ENCODE assay signal across 9 mouse cellular contexts in genomic region chr1:161038968-161039721, GRCm38 (mm10). TPM values are rescaled to one million over a fixed set of nuclear protein-coding genes. Genes with fewer than 3 reads are reported as not detected.
DNase-seq lines count a peak whose midpoint lies in the region; ATAC-seq and TF ChIP-seq lines count a peak whose summit lies in the region.
"Had no signal": no experiment of that assay in that cellular context is flagged by ENCODE, and none has a peak within 500 bp of the region (broad histone marks: within the 10 kb centered on the region; RNA-seq: fewer than 3 reads in every experiment).

No protein-coding gene starts in this region.

- DNase-seq in heart, adult 11 months = peak; percentile 76
- DNase-seq in heart, adult 8-10 months (ENCODE audit: low spot score) = no peak
- peak; percentile 87 for DNase-seq in MEL (ENCODE audit: low read depth, low spot score)
- peak; percentile 27 for DNase-seq in forelimb bud, embryonic 11.5 days (ENCODE audit: low read depth, low spot score)
- DNase-seq in liver, postnatal 0 days = no peak
- DNase-seq in left cerebral cortex, adult 11 months (ENCODE audit: low spot score) = no peak
- DNase-seq in frontal cortex, postnatal 36 days (ENCODE audit: low spot score in 2 of 2) = no peak
- DNase-seq in left cerebral cortex, adult 8-10 months (ENCODE audit: low spot score in 2 of 2) = no peak

- H3K4me3 ChIP-seq in MEL (ENCODE audit: control insufficient read depth in 1 of 2, insufficient read depth in 1 of 2, low read depth in 2 of 2, low read length in 2 of 2) = peak overlapping the region in 1 of 2 experiments; percentile 38; a peak in 2 of 4 replicates
- no peak overlapping the region for H3K4me3 ChIP-seq in liver, postnatal 0 days (ENCODE audit: low read depth, low read length)

- no peak for TF ChIP-seq RAD21 in MEL (IDR thresholded peaks at IDR 0.05; ENCODE audit: low read depth, low read length)

- no peak for TF ChIP-seq EP300 in MEL (IDR thresholded peaks at IDR 0.05; ENCODE audit: low read depth in 1 of 2, low read length in 2 of 2)
- TF ChIP-seq EP300 in liver, postnatal 0 days (IDR thresholded peaks at IDR 0.05; ENCODE audit: low read depth) = no peak

- H3K9me3 ChIP-seq in MEL (replicated peaks; ENCODE audit: insufficient read depth, low read length) = no peaks in the 10 kb centered on the region
- H3K9me3 ChIP-seq in liver, postnatal 0 days (ENCODE audit: low read length) = no peaks in the 10 kb centered on the region
- H3K9me3 ChIP-seq: limb, embryonic 13.5 days had no signal

- 0 out of 4 replicates have a peak, but pooled peaks cover 0 to 2% of the 10 kb centered on the region in 2 experiments for H3K4me1 ChIP-seq in MEL (ENCODE audit: control insufficient read depth in 1 of 2, insufficient read depth in 2 of 2, low read length in 2 of 2)
- H3K4me1 ChIP-seq in liver, postnatal 0 days (ENCODE audit: insufficient read depth) = peaks cover 11% of the 10 kb centered on the region

- H3K9ac ChIP-seq in MEL (ENCODE audit: control insufficient read depth, low read depth, low read length, poor library complexity, severe bottlenecking) = peak overlapping the region; percentile 56
- no peak overlapping the region for H3K9ac ChIP-seq in liver, postnatal 0 days (replicated peaks)

- peak overlapping the region; percentile 67 for H3K27ac ChIP-seq in MEL (ENCODE audit: control insufficient read depth, low read depth, low read length)
- H3K27ac ChIP-seq in liver, postnatal 0 days (ENCODE audit: low read depth) = peak overlapping the region; percentile 45; the same call in 1 of the 2 replicates

- H3K36me3 ChIP-seq in MEL (ENCODE audit: control insufficient read depth in 1 of 2, insufficient read depth in 2 of 2, low read length in 2 of 2) = peaks cover 2 to 27% of the 10 kb centered on the region in 2 experiments
- H3K36me3 ChIP-seq in liver, postnatal 0 days (replicated peaks; ENCODE audit: insufficient read depth, low read length) = peaks cover 43% of the 10 kb centered on the region

- H3K79me2 ChIP-seq in MEL (ENCODE audit: control insufficient read depth, insufficient read depth, low read length, poor library complexity) = peaks cover 32% of the 10 kb centered on the region

- TF ChIP-seq POLR2A in MEL (IDR thresholded peaks at IDR 0.05; ENCODE audit: control insufficient read depth in 1 of 2, insufficient read depth in 1 of 2, low read depth in 1 of 2, low read length in 2 of 2, poor library complexity in 1 of 2) = peak in 1 of 2 experiments; percentile 70; a peak in 2 of 4 replicates

- no peaks in the 10 kb centered on the region for H3K27me3 ChIP-seq in MEL (ENCODE audit: control insufficient read depth in 1 of 2, insufficient read depth in 2 of 2, low read length in 2 of 2)
- H3K27me3 ChIP-seq in liver, postnatal 0 days (ENCODE audit: insufficient read depth, low read length) = no peaks in the 10 kb centered on the region
- H3K27me3 ChIP-seq: limb, embryonic 13.5 days had no signal

- ATAC-seq in liver, postnatal 0 days = no peak

- TF ChIP-seq CTCF in MEL (IDR thresholded peaks at IDR 0.05 in 2 of 3, conservative IDR thresholded peaks at IDR 0.05 in 1 of 3; ENCODE audit: control insufficient read depth in 1 of 3, insufficient read depth in 1 of 3, low read depth in 2 of 3, low read length in 3 of 3, poor library complexity in 1 of 3, severe bottlenecking in 1 of 3) = no peak
- no peak for TF ChIP-seq CTCF in liver, postnatal 0 days (IDR thresholded peaks at IDR 0.05; ENCODE audit: low read depth)

- 29% methylated on average over 3 of the region's 3 CpGs for WGBS in liver, postnatal 0 days (ENCODE audit: insufficient replicate concordance)

- H3K4me2 ChIP-seq in liver, postnatal 0 days (ENCODE audit: low read depth, low read length) = no peak overlapping the region

TF ChIP-seq in MEL, 35 proteins besides CTCF, POLR2A, EP300 and RAD21:
- TF ChIP-seq KAT2A (conservative IDR thresholded peaks at IDR 0.05; ENCODE audit: low read depth, low read length) (no peak), SIN3A (IDR thresholded peaks at IDR 0.05; ENCODE audit: low read length) (no peak), POLR2AphosphoS5 (IDR thresholded peaks at IDR 0.05; ENCODE audit: borderline replicate concordance, low read depth, low read length) (no peak), TBP (IDR thresholded peaks at IDR 0.05; ENCODE audit: low read depth, low read length) (no peak), GABPA (IDR thresholded peaks at IDR 0.05; ENCODE audit: low read depth, low read length) (no peak), MYB (IDR thresholded peaks at IDR 0.05; ENCODE audit: low read depth, low read length) (no peak), SMC3 (IDR thresholded peaks at IDR 0.05; ENCODE audit: low read depth, low read length) (no peak), NELFE (IDR thresholded peaks at IDR 0.05; ENCODE audit: low read depth, low read length) (no peak), ZNF384 (IDR thresholded peaks at IDR 0.05; ENCODE audit: low read depth, low read length) (no peak), POLR2AphosphoS2 (IDR thresholded peaks at IDR 0.05; ENCODE audit: low read length) (no peak), ZC3H11A (IDR thresholded peaks at IDR 0.05; ENCODE audit: low read depth, low read length) (no peak), CHD1 (IDR thresholded peaks at IDR 0.05; ENCODE audit: low read depth, low read length) (no peak), JUND (IDR thresholded peaks at IDR 0.05; ENCODE audit: low read depth, low read length) (no peak), USF1 (IDR thresholded peaks at IDR 0.05; ENCODE audit: low read depth, low read length) (no peak), MAFK (IDR thresholded peaks at IDR 0.05; ENCODE audit: borderline replicate concordance, low read depth, low read length) (no peak), GATA1 (IDR thresholded peaks at IDR 0.05; ENCODE audit: low read depth, low read length) (no peak)

RNA-seq across cellular contexts. Expression of gene Zbtb37, which starts 4.5 kb away (rescaled TPM):
- 10 to 100 TPM; 13.0 to 20.6 (median 15.3) TPM for total RNA-seq in heart, adult 8-10 months (2022)
- total RNA-seq in MEL (2012; rRNA removed) = 5.2 and 5.7 TPM in 2 replicates
- 1 to 10 TPM in 1 of 2 experiments, not detected in 1; 4.2 TPM for polyA plus RNA-seq in MEL (2012; ENCODE audit: insufficient read depth in 1 of 2, insufficient read length in 2 of 2, low read depth in 1 of 2, low replicate concordance in 2 of 2, missing spikeins in 1 of 2)
- 2.0 and 2.3 TPM in 2 replicates for polyA plus RNA-seq in liver, postnatal 0 days (2015; fragmentation: Nextera tagmentation; extraction: Ambion mirVana)
- 10 to 100 TPM; 20.1 to 25.1 (median 21.3) TPM for total RNA-seq in left cerebral cortex, adult 8-10 months (2022)

RNA-seq across cellular contexts. Expression of gene Dars2, which starts 31.3 kb away (rescaled TPM):
- total RNA-seq in heart, adult 8-10 months (2022) = 10 to 100 TPM; 24.5 to 33.5 (median 25.3) TPM
- 53.1 and 66.2 TPM in 2 replicates for total RNA-seq in MEL (2012; rRNA removed)
- polyA plus RNA-seq in MEL (2012; ENCODE audit: insufficient read depth in 1 of 2, insufficient read length in 2 of 2, low read depth in 1 of 2, low replicate concordance in 2 of 2, missing spikeins in 1 of 2) = 10 to 100 TPM in 1 of 2 experiments, not detected in 1; 83.6 TPM
- 13.8 and 16.2 TPM in 2 replicates for polyA plus RNA-seq in liver, postnatal 0 days (2015; fragmentation: Nextera tagmentation; extraction: Ambion mirVana)
- 10 to 100 TPM; 20.4 to 27.5 (median 24.7) TPM for total RNA-seq in left cerebral cortex, adult 8-10 months (2022)

RNA-seq across cellular contexts. Expression of gene Cenpl, which starts 31.4 kb away (rescaled TPM):
- 1 to 10 TPM in 2 of 4 experiments, under 1 TPM in 2; 0.34 to 1.2 (median 0.95) TPM for total RNA-seq in heart, adult 8-10 months (2022)
- 6.2 and 6.3 TPM in 2 replicates for total RNA-seq in MEL (2012; rRNA removed)
- polyA plus RNA-seq in MEL (2012; ENCODE audit: insufficient read depth in 1 of 2, insufficient read length in 2 of 2, low read depth in 1 of 2, low replicate concordance in 2 of 2, missing spikeins in 1 of 2) = 10 to 100 TPM in 1 of 2 experiments, not detected in 1; 16.9 TPM
- 19.5 and 20.2 TPM in 2 replicates for polyA plus RNA-seq in liver, postnatal 0 days (2015; fragmentation: Nextera tagmentation; extraction: Ambion mirVana)
- total RNA-seq in left cerebral cortex, adult 8-10 months (2022) = 1 to 10 TPM; 1.6 to 2.7 (median 1.7) TPM

Comparison
In these comparisons a context has a peak if more than half of its experiments do, and no peak if none do; other contexts are left out.
1. DNase-seq: peak in heart, adult 11 months (single experiment), MEL (single experiment) and forelimb bud, embryonic 11.5 days (single experiment); none in heart, adult 8-10 months (single experiment), liver, postnatal 0 days (single experiment), left cerebral cortex, adult 11 months (single experiment), frontal cortex, postnatal 36 days (0 of 2) and left cerebral cortex, adult 8-10 months (0 of 2).